Mouse (Mus musculus): ENCODE data around the gene Gga2.

Gene Gga2

GRCm38 (mm10) chr7:122020273-122020666 is 752 bp downstream of the Gga2 start:
- ChIA-PET POLR2A (interaction anchor here in 3 of 4 experiments (0.6 to 8.1 kb wide), 60 partner anchors 8 to 611 kb away, joined by 3 to 138 read pairs (median 6); partner anchors contain the start of genes Cog7 (in 2 of the 3), Ears2 (in 2 of the 3), Ubfd1 (in 2 of the 3) and Dctn5 (in 1 of the 3)), CTCF (interaction anchor here in 3 of 4 experiments (0.6 to 2.3 kb wide), 7 partner anchors 8 to 286 kb away, joined by 3 to 6 read pairs (median 3); partner anchors contain the start of genes Scnn1g (in 2 of the 3) and Cog7 (in 1 of the 3))

GRCm38 (mm10) chr7:122018978-122019377 is 2.0 kb downstream of the Gga2 start:
- POLR2A ChIA-PET: interaction anchor here in 3 of 4 experiments (0.5 to 8.1 kb wide), 41 partner anchors 8 to 1036 kb away, joined by 3 to 138 read pairs (median 5); partner anchors contain the start of genes Cog7 (in 3 of the 3), Ears2 (in 3 of the 3), Ubfd1 (in 3 of the 3) and Dctn5 (in 2 of the 3)

GRCm38 (mm10) chr7:122018247-122018646 is 2.8 kb downstream of the Gga2 start:
- ChIA-PET POLR2A (interaction anchor here (0.6 to 8.1 kb wide), 35 partner anchors 9 to 1036 kb away, joined by 3 to 138 read pairs (median 5); partner anchors contain the start of genes Cog7 (in 3 of the 4), Dctn5 (in 2 of the 4), Ears2 (in 2 of the 4) and Palb2 (in 2 of the 4)), CTCF (interaction anchor here in 3 of 4 experiments (0.6 to 2.3 kb wide), 5 partner anchors 10 to 285 kb away, joined by 3 to 6 read pairs (median 3); partner anchors contain the start of gene Scnn1g (in 1 of the 3))

More at GRCm38 (mm10) chr7:122018978-122019377, 2.0 kb downstream of the Gga2 start:
- CTCF ChIA-PET: interaction anchor here in 3 of 4 experiments (0.5 to 2.3 kb wide), 6 partner anchors 10 to 910 kb away, joined by 3 to 6 read pairs (median 3); partner anchors contain the start of gene Scnn1g (in 1 of the 3)

GRCm38 (mm10) chr7:122015734-122016133 is 5.3 kb downstream of the Gga2 start:
- POLR2A ChIA-PET: interaction anchor here in 3 of 4 experiments (0.6 to 8.1 kb wide), 16 partner anchors 9 to 1166 kb away, joined by 3 to 138 read pairs (median 6); partner anchors contain the start of genes Ears2 (in 2 of the 3), Ubfd1 (in 2 of the 3) and Cog7 (in 1 of the 3)
- CTCF ChIA-PET: interaction anchor here in 2 of 4 experiments (1.3 to 1.6 kb wide), 4 partner anchors 16 to 281 kb away, joined by 3 to 5 read pairs (median 3); partner anchors contain the start of genes Ears2 (in 1 of the 2), Scnn1g (in 1 of the 2) and Ubfd1 (in 1 of the 2)

GRCm38 (mm10) chr7:122015105-122015504 is 5.9 kb downstream of the Gga2 start:
- POLR2A ChIA-PET: interaction anchor here in 2 of 4 experiments (1.0 to 8.1 kb wide), 16 partner anchors 8 to 52 kb away, joined by 3 to 138 read pairs (median 6); partner anchors contain the start of genes Ears2 (in 2 of the 2), Ubfd1 (in 2 of the 2) and Cog7 (in 1 of the 2)
- CTCF ChIA-PET: interaction anchor here in 2 of 4 experiments (1.3 to 1.6 kb wide), 4 partner anchors 15 to 281 kb away, joined by 3 to 5 read pairs (median 3); partner anchors contain the start of genes Ears2 (in 1 of the 2), Scnn1g (in 1 of the 2) and Ubfd1 (in 1 of the 2)

GRCm38 (mm10) chr7:122012949-122013348 is 8.1 kb downstream of the Gga2 start:
- ChIA-PET CTCF (interaction anchor here in 1 of 4 experiments (1.2 kb wide), 1 partner anchor 279 kb away, joined by 4 read pairs; the partner anchor contains the start of gene Scnn1g), POLR2A (interaction anchor here in 3 of 4 experiments (0.6 to 3.1 kb wide), 15 partner anchors 7 to 54 kb away, joined by 3 to 24 read pairs (median 4); partner anchors contain the start of genes Gga2 (in 3 of the 3), Cog7 (in 1 of the 3), Ears2 (in 1 of the 3) and Ubfd1 (in 1 of the 3))

GRCm38 (mm10) chr7:122012370-122012769 is 8.7 kb downstream of the Gga2 start:
- CTCF ChIA-PET: interaction anchor here in 1 of 4 experiments (1.1 to 1.2 kb wide), 2 partner anchors 8 to 278 kb away, joined by 3 to 4 read pairs; partner anchors contain the start of gene Scnn1g
- POLR2A ChIA-PET: interaction anchor here in 3 of 4 experiments (0.9 to 3.1 kb wide), 14 partner anchors 8 to 55 kb away, joined by 3 to 24 read pairs (median 5); partner anchors contain the start of genes Gga2 (in 3 of the 3), Cog7 (in 1 of the 3), Ears2 (in 1 of the 3) and Ubfd1 (in 1 of the 3)

- POLR2A ChIA-PET: interaction anchor here in 3 of 4 experiments (0.6 to 3.7 kb wide), 11 partner anchors 7 to 69 kb away, joined by 3 to 17 read pairs (median 3); partner anchors contain the start of gene Cog7 (in 1 of the 3)
- CTCF ChIA-PET: interaction anchor here in 2 of 4 experiments (0.6 to 1.0 kb wide), 2 partner anchors 15 to 66 kb away, joined by 3 read pairs; no protein-coding TSS in a partner anchor
Observed at GRCm38 (mm10) chr7:122000396-122000795, 20.6 kb downstream of the Gga2 start.

GRCm38 (mm10) chr7:121995961-121996360 is 25.1 kb downstream of the Gga2 start:
- CTCF ChIA-PET: interaction anchor here in 1 of 4 experiments (0.7 kb wide), 1 partner anchor 20 kb away, joined by 3 read pairs; no protein-coding TSS in a partner anchor
- POLR2A ChIA-PET: interaction anchor here in 2 of 4 experiments (0.9 to 2.8 kb wide), 11 partner anchors 9 to 104 kb away, joined by 3 to 18 read pairs (median 3); partner anchors contain the start of genes Cog7 (in 1 of the 2) and Gga2 (in 1 of the 2)

GRCm38 (mm10) chr7:121981307-121981871 is 39.6 kb downstream of the Gga2 start, which contains the start of gene Cog7:
Gene Cog7 (minus strand): TSS chr7:121981711.
- CTCF ChIA-PET: interaction anchor here (0.6 to 2.1 kb wide), 5 partner anchors 17 to 270 kb away, joined by 3 to 8 read pairs (median 4); partner anchors contain the start of genes Ern2 (in 1 of the 4) and Gga2 (in 1 of the 4)
- POLR2A ChIA-PET: interaction anchor here (0.6 to 2.6 kb wide), 35 partner anchors 8 to 340 kb away, joined by 3 to 24 read pairs (median 3); partner anchors contain the start of genes Gga2 (in 3 of the 4), Dctn5 (in 1 of the 4), Ears2 (in 1 of the 4) and Palb2 (in 1 of the 4)

- CTCF ChIA-PET: interaction anchor here (0.6 to 3.1 kb wide), 8 partner anchors 11 to 268 kb away, joined by 3 to 25 read pairs (median 4); partner anchors contain the start of genes Scnn1g (in 2 of the 4) and Usp31 (in 1 of the 4)
- POLR2A ChIA-PET: interaction anchor here in 3 of 4 experiments (0.7 to 1.7 kb wide), 5 partner anchors 12 to 263 kb away, joined by 3 to 4 read pairs (median 3); partner anchors contain the start of genes Gga2 (in 1 of the 3) and Scnn1g (in 1 of the 3)
Observed at GRCm38 (mm10) chr7:121975031-121975430, 46.0 kb downstream of the Gga2 start.

- CTCF ChIA-PET: interaction anchor here in 2 of 4 experiments (1.1 to 1.2 kb wide), 2 partner anchors 29 to 237 kb away, joined by 3 read pairs; partner anchors contain the start of gene Scnn1g (in 1 of the 2)
- POLR2A ChIA-PET: interaction anchor here in 1 of 4 experiments (1.1 to 1.3 kb wide), 2 partner anchors 9 to 10 kb away, joined by 3 to 4 read pairs; partner anchors contain the start of gene Cog7
Observed at GRCm38 (mm10) chr7:121971698-121972097, 49.3 kb downstream of the Gga2 start.

- CTCF ChIA-PET: interaction anchor here in 3 of 4 experiments (0.6 to 1.9 kb wide), 5 partner anchors 71 to 1554 kb away, joined by 3 to 6 read pairs (median 5); partner anchors contain the start of gene Scnn1g (in 2 of the 3)
- POLR2A ChIA-PET: interaction anchor here in 2 of 4 experiments (0.6 to 1.3 kb wide), 3 partner anchors 11 to 1126 kb away, joined by 3 to 4 read pairs (median 3); partner anchors contain the start of genes Cog7 (in 1 of the 2) and Gga2 (in 1 of the 2)
Observed at GRCm38 (mm10) chr7:121970250-121970649, 50.8 kb downstream of the Gga2 start.

GRCm38 (mm10) chr7:121968816-121969215 is 52.2 kb downstream of the Gga2 start:
- ChIA-PET POLR2A (no interaction called here), CTCF (interaction anchor here in 3 of 4 experiments (0.5 to 1.9 kb wide), 4 partner anchors 49 to 235 kb away, joined by 3 to 6 read pairs (median 4); partner anchors contain the start of gene Scnn1g (in 1 of the 3))

GRCm38 (mm10) chr7:121968242-121968641 is 52.8 kb downstream of the Gga2 start:
- CTCF ChIA-PET: interaction anchor here in 1 of 4 experiments (0.7 kb wide), 1 partner anchor 233 kb away, joined by 3 read pairs; no protein-coding TSS in a partner anchor

GRCm38 (mm10) chr7:121966169-121966568 is 54.9 kb downstream of the Gga2 start:
- ChIA-PET CTCF (no interaction called here), POLR2A (no interaction called here)

More at GRCm38 (mm10) chr7:121968242-121968641, 52.8 kb downstream of the Gga2 start:
- POLR2A ChIA-PET: no interaction called here
